Mouse (Mus musculus) megakaryocyte progenitor cell, adult 5-6 weeks (primary cell): ENCODE results near the gene Stat2. TPM values are rescaled to one million over a fixed set of nuclear protein-coding genes. Genes with fewer than 3 reads are reported as not detected.
A peak's percentile ranks its signal among the peaks of the same experiment; 100 is the strongest.

Experiments
- ATAC-seq: replicated peaks from 2 replicates; pipeline ENCODE4 v1.8.0; 2016; ENCODE audit warnings: mild to moderate bottlenecking, moderate TSS enrichment, inconsistent platforms; ENCODE audit not compliant: poor library complexity
- total RNA-seq, 2 experiments: library from RNA; stranded (forward) in 1 of 2; stranded (reverse) in 1 of 2; fragments of 157-497, 149-512 nt in 1 of 2; fragments of 200-1000 nt in 1 of 2; gene quantifications; 2 replicates each; pipeline versions ENCODE4 v1.2.3 to v1.2.4; 2015 to 2017

Gene Stat2
- 9.6 and 9.8 TPM in 2 replicates for total RNA-seq (2015)
- total RNA-seq (2017): 6.8 and 8.6 TPM in 2 replicates

- peak; percentile 98 for ATAC-seq
Observed at GRCm38 (mm10) chr10:128270287-128270841, at the start of gene Stat2. Gene Stat2, plus strand, starts transcription at chr10:128270559.

- ATAC-seq: no peak
Observed at GRCm38 (mm10) chr10:128221533-128222286, 48.6 kb upstream of the Stat2 start.

- ATAC-seq: no peak
Observed at GRCm38 (mm10) chr10:128225064-128225463, 45.3 kb upstream of the Stat2 start.

GRCm38 (mm10) chr10:128225538-128225937 is 44.8 kb upstream of the Stat2 start, which contains the start of gene Mip:
Gene Mip, plus strand, starts transcription at chr10:128225838.
- ATAC-seq: no peak

- ATAC-seq: peak; percentile 13; the same call in 1 of the 2 replicates
Observed at GRCm38 (mm10) chr10:128227592-128227991, 42.8 kb upstream of the Stat2 start.

- ATAC-seq: no peak
Observed at GRCm38 (mm10) chr10:128228009-128228408, 42.4 kb upstream of the Stat2 start.

GRCm38 (mm10) chr10:128230582-128230981 is 39.8 kb upstream of the Stat2 start:
- ATAC-seq: no peak

- 0 out of 2 replicates have a peak, but pooled peaks have one; percentile 8 for ATAC-seq
Observed at GRCm38 (mm10) chr10:128231146-128231545, 39.2 kb upstream of the Stat2 start.

- peak; percentile 42 for ATAC-seq
Observed at GRCm38 (mm10) chr10:128231697-128232419, 38.5 kb upstream of the Stat2 start, which contains the start of gene Timeless. Gene Timeless, plus strand, starts transcription at chr10:128232065.

- ATAC-seq: peak; percentile 59
Observed at GRCm38 (mm10) chr10:128232420-128232985, 37.9 kb upstream of the Stat2 start.

GRCm38 (mm10) chr10:128236321-128236720 is 34.0 kb upstream of the Stat2 start:
- ATAC-seq: no peak

- peak; percentile 41 for ATAC-seq
Observed at GRCm38 (mm10) chr10:128237807-128238480, 32.4 kb upstream of the Stat2 start.

- no peak for ATAC-seq
Observed at GRCm38 (mm10) chr10:128239140-128239539, 31.2 kb upstream of the Stat2 start.

- ATAC-seq: peak; percentile 72
Observed at GRCm38 (mm10) chr10:128240131-128240530, 30.2 kb upstream of the Stat2 start.

GRCm38 (mm10) chr10:128243252-128243651 is 27.1 kb upstream of the Stat2 start:
- no peak for ATAC-seq

GRCm38 (mm10) chr10:128244121-128244520 is 26.2 kb upstream of the Stat2 start:
- ATAC-seq: no peak

GRCm38 (mm10) chr10:128247020-128247732 is 23.2 kb upstream of the Stat2 start:
- ATAC-seq: no peak

- peak; percentile 11; the same call in 1 of the 2 replicates for ATAC-seq
Observed at GRCm38 (mm10) chr10:128250565-128250964, 19.8 kb upstream of the Stat2 start.

- ATAC-seq: no peak
Observed at GRCm38 (mm10) chr10:128253677-128254255, 16.6 kb upstream of the Stat2 start, which contains the start of gene Apon. Gene Apon, plus strand, starts transcription at chr10:128254096.
